In genomic region chr10:84530388-84530787, GRCm38 (mm10) we compare ENCODE assay signal across 9 mouse cellular contexts. TPM values are rescaled to one million over a fixed set of nuclear protein-coding genes. Genes with fewer than 3 reads are reported as not detected.
A peak's percentile ranks its signal among the peaks of the same experiment; 100 is the strongest.
DNase-seq lines count a peak whose midpoint lies in the region; ATAC-seq lines count a peak whose summit lies in the region.
"Had no signal": no experiment of that assay in that cellular context is flagged by ENCODE, and none has a peak within 500 bp of the region (broad histone marks: within the 10 kb centered on the region; RNA-seq: fewer than 3 reads in every experiment).

No protein-coding gene starts in this region.

- peak overlapping the region; percentile 77 for H3K4me2 ChIP-seq in forebrain, embryonic 13.5 days
- H3K4me2 ChIP-seq in forebrain, embryonic 11.5 days (ENCODE audit: low read depth, low read length, severe bottlenecking) = no peak overlapping the region
- H3K4me2 ChIP-seq in neural tube, embryonic 11.5 days (ENCODE audit: low read depth) = no peak overlapping the region
- peak overlapping the region; percentile 65 for H3K4me2 ChIP-seq in limb, embryonic 15.5 days

- intact Hi-C loops in gastrocnemius, postnatal 36 days (cut with DNase I) = loop anchor here (5.0 kb wide), 1 partner anchor 42 kb away; no protein-coding TSS in a partner anchor

- H3K4me3 ChIP-seq in forebrain, embryonic 13.5 days = 0 out of 2 replicates have a peak overlapping the region, but pooled peaks have one; percentile 12
- no peak overlapping the region for H3K4me3 ChIP-seq in forebrain, embryonic 11.5 days (ENCODE audit: low read depth, low read length)
- H3K4me3 ChIP-seq in neural tube, embryonic 11.5 days (ENCODE audit: low read depth, low read length) = no peak overlapping the region
- peak overlapping the region; percentile 91; the same call in 1 of the 2 replicates for H3K4me3 ChIP-seq in limb, embryonic 15.5 days

- no peak for DNase-seq in forebrain, embryonic 11.5 days (ENCODE audit: low spot score)
- DNase-seq in neural tube, embryonic 11.5 days (ENCODE audit: low spot score) = no peak
- no peak for DNase-seq in neural tube, embryonic 10.5 days (ENCODE audit: extremely low spot score, low spot score)
- DNase-seq in thymus, postnatal 4 days = no peak
- DNase-seq in gastrocnemius, postnatal 36 days = no peak
- DNase-seq: cerebellum, adult 8-10 months had no signal

- H3K27me3 ChIP-seq in forebrain, embryonic 13.5 days = no peaks in the 10 kb centered on the region
- H3K27me3 ChIP-seq in forebrain, embryonic 11.5 days (ENCODE audit: control insufficient read depth, insufficient read depth, low read length) = no peaks in the 10 kb centered on the region
- H3K27me3 ChIP-seq in neural tube, embryonic 11.5 days (ENCODE audit: control insufficient read depth, insufficient read depth, low read length) = no peaks in the 10 kb centered on the region
- H3K27me3 ChIP-seq in limb, embryonic 15.5 days = no peaks in the 10 kb centered on the region

- WGBS in forebrain, embryonic 13.5 days = 92% methylated on average over 8 of the region's 8 CpGs
- WGBS in forebrain, embryonic 11.5 days = 92% methylated on average over 8 of the region's 8 CpGs
- 92% methylated on average over 8 of the region's 8 CpGs for WGBS in neural tube, embryonic 11.5 days
- WGBS in limb, embryonic 15.5 days = 78% methylated on average over 8 of the region's 8 CpGs

- H3K36me3 ChIP-seq in forebrain, embryonic 13.5 days (ENCODE audit: poor library complexity, severe bottlenecking) = peaks cover 36% of the 10 kb centered on the region
- H3K36me3 ChIP-seq in forebrain, embryonic 11.5 days (ENCODE audit: control insufficient read depth, insufficient read depth, low read length) = peaks cover 12% of the 10 kb centered on the region
- H3K36me3 ChIP-seq in neural tube, embryonic 11.5 days (ENCODE audit: control insufficient read depth, insufficient read depth, low read length) = peaks cover 6% of the 10 kb centered on the region
- peaks cover 40% of the 10 kb centered on the region for H3K36me3 ChIP-seq in limb, embryonic 15.5 days

- H3K27ac ChIP-seq in forebrain, embryonic 13.5 days = no peak overlapping the region
- H3K27ac ChIP-seq in forebrain, embryonic 11.5 days (ENCODE audit: low read depth, low read length) = no peak overlapping the region
- H3K27ac ChIP-seq in neural tube, embryonic 11.5 days (ENCODE audit: low read depth, low read length) = no peak overlapping the region
- no peak overlapping the region for H3K27ac ChIP-seq in limb, embryonic 15.5 days

- no peak for ATAC-seq in forebrain, embryonic 13.5 days
- ATAC-seq in forebrain, embryonic 11.5 days (replicated peaks; ENCODE audit: low FRiP score) = no peak
- no peak for ATAC-seq in neural tube, embryonic 11.5 days (ENCODE audit: insufficient read depth, low FRiP score, low TSS enrichment)
- ATAC-seq in limb, embryonic 15.5 days (ENCODE audit: insufficient number of reproducible peaks, low FRiP score, low TSS enrichment, low read depth) = no peak
- no peak for ATAC-seq in monocyte, adult 5-6 weeks (replicated peaks; ENCODE audit: insufficient number of reproducible peaks, low FRiP score, low TSS enrichment, poor library complexity, severe bottlenecking)

- no peaks in the 10 kb centered on the region for H3K9me3 ChIP-seq in forebrain, embryonic 13.5 days (replicated peaks)
- H3K9me3 ChIP-seq in forebrain, embryonic 11.5 days (ENCODE audit: control insufficient read depth, low read length) = no peaks in the 10 kb centered on the region
- no peaks in the 10 kb centered on the region for H3K9me3 ChIP-seq in neural tube, embryonic 11.5 days (ENCODE audit: control insufficient read depth, low read length)
- no peaks in the 10 kb centered on the region for H3K9me3 ChIP-seq in limb, embryonic 15.5 days

- H3K9ac ChIP-seq in forebrain, embryonic 13.5 days = no peak overlapping the region
- H3K9ac ChIP-seq in forebrain, embryonic 11.5 days (ENCODE audit: low read length) = no peak overlapping the region
- H3K9ac ChIP-seq in neural tube, embryonic 11.5 days (ENCODE audit: low read length) = peak overlapping the region; percentile 29; the same call in 1 of the 2 replicates
- no peak overlapping the region for H3K9ac ChIP-seq in limb, embryonic 15.5 days

- H3K4me1 ChIP-seq in forebrain, embryonic 13.5 days = peaks cover 40% of the 10 kb centered on the region
- H3K4me1 ChIP-seq in forebrain, embryonic 11.5 days (replicated peaks; ENCODE audit: control insufficient read depth, insufficient read depth, low read length) = peaks cover 21% of the 10 kb centered on the region; the same call in 1 of the 2 replicates
- H3K4me1 ChIP-seq in neural tube, embryonic 11.5 days (ENCODE audit: control insufficient read depth, insufficient read depth, low read length) = peaks cover 17% of the 10 kb centered on the region
- peaks cover 33% of the 10 kb centered on the region for H3K4me1 ChIP-seq in limb, embryonic 15.5 days

RNA-seq across cellular contexts. Expression of gene Ckap4, which starts 3.5 kb away (rescaled TPM):
- 36.4 and 39.0 TPM in 2 replicates for polyA plus RNA-seq in forebrain, embryonic 13.5 days (2015; fragmentation: Nextera tagmentation; extraction: Ambion mirVana)
- polyA plus RNA-seq in forebrain, embryonic 11.5 days (2014; fragmentation: Nextera tagmentation; extraction: Ambion mirVana) = 68.0 and 77.4 TPM in 2 replicates
- polyA plus RNA-seq in neural tube, embryonic 11.5 days (2014; fragmentation: Nextera tagmentation; extraction: Ambion mirVana) = 90.0 and 91.2 TPM in 2 replicates
- 130 and 162 TPM in 2 replicates for polyA plus RNA-seq in limb, embryonic 15.5 days (2015; fragmentation: Nextera tagmentation; extraction: Ambion mirVana)
- 11.0 to 16.6 TPM (median 12.2 TPM) in 3 replicates for total RNA-seq in monocyte, adult 5-6 weeks (2017)
- total RNA-seq in gastrocnemius, postnatal 36 days (2021) = 10 to 100 TPM; 12.7 to 13.8 TPM

RNA-seq across cellular contexts. Expression of gene Tcp11l2, which starts 46.0 kb away (rescaled TPM):
- 14.0 and 16.7 TPM in 2 replicates for polyA plus RNA-seq in forebrain, embryonic 13.5 days (2015; fragmentation: Nextera tagmentation; extraction: Ambion mirVana)
- polyA plus RNA-seq in forebrain, embryonic 11.5 days (2014; fragmentation: Nextera tagmentation; extraction: Ambion mirVana) = 4.9 and 5.1 TPM in 2 replicates
- polyA plus RNA-seq in neural tube, embryonic 11.5 days (2014; fragmentation: Nextera tagmentation; extraction: Ambion mirVana) = 11.6 and 13.5 TPM in 2 replicates
- 25.0 and 29.4 TPM in 2 replicates for polyA plus RNA-seq in limb, embryonic 15.5 days (2015; fragmentation: Nextera tagmentation; extraction: Ambion mirVana)
- total RNA-seq in monocyte, adult 5-6 weeks (2017) = 38.5 to 76.5 TPM (median 57.3 TPM) in 3 replicates
- total RNA-seq in gastrocnemius, postnatal 36 days (2021) = 10 to 100 TPM; 55.9 to 65.8 TPM

Comparison
In these comparisons a context has a peak if more than half of its experiments do, and no peak if none do; other contexts are left out.
1. H3K4me2 ChIP-seq: peak in forebrain, embryonic 13.5 days (single experiment) and limb, embryonic 15.5 days (single experiment); none in forebrain, embryonic 11.5 days (single experiment) and neural tube, embryonic 11.5 days (single experiment).
2. H3K4me3 ChIP-seq: peak in forebrain, embryonic 13.5 days (single experiment) and limb, embryonic 15.5 days (single experiment); none in forebrain, embryonic 11.5 days (single experiment) and neural tube, embryonic 11.5 days (single experiment).